In the genomic region with DNA sequence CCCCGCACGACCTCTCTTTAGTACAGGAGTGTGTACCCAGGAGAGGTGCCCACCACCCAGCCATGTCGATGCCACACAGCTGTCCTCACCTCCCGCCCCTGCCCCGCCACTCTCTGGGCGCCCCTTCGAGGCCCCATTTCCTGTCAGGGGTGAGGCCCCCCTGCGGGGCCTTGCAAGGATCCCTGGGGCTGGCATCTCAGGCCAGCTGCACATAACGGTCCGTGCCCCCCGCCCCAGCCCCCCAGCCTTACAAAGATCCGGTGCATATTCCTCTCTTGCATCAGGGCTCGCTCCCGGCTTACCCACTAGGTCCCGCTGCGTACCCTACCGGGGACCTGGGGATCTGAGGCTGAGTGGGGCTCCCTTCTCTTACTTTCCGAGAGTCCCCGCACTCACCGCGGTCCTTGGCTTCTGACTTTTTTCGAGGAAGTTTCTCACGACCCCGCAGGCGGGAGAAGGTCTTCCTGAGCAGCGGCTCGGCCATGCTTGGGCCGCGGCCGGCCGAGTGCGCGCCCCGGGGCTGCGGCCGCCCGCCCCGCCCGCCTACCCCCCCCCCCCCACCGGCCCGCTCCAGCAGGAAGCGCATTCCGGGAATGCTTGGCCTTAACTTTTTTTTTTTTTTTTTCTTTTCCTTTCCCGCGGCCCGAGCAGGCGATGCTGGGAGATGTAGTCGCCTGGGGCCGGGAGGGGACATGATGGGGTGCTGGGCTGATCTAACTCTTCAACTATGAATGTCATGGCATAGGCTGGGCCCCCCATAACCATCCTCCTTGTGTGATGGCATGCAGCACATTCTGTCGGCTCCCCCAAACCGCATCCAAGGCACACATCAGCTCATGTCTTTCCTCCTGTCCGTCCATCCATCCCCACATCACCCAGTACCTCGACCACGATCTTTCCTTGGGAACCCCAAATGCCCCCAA, we compare ENCODE assay signal across 8 mouse cellular contexts. TPM values are rescaled to one million over a fixed set of nuclear protein-coding genes. Genes with fewer than 3 reads are reported as not detected.
A peak's percentile ranks its signal among the peaks of the same experiment; 100 is the strongest.
DNase-seq lines count a peak whose midpoint lies in the region; ATAC-seq lines count a peak whose summit lies in the region.

A gene (minus strand): TSS at position 559 of the 923 bp plus-strand sequence.

- peak within 1 kb of the TSS; percentile 52 for H3K9ac ChIP-seq in liver, embryonic 13.5 days
- peak within 1 kb of the TSS; percentile 85 for H3K9ac ChIP-seq in neural tube, embryonic 11.5 days (ENCODE audit: low read length)

- H3K27me3 ChIP-seq in liver, embryonic 13.5 days: peaks cover 72% of the 10 kb centered on the region
- no peaks in the 10 kb centered on the region for H3K27me3 ChIP-seq in neural tube, embryonic 11.5 days (ENCODE audit: control insufficient read depth, insufficient read depth, low read length)

- intact Hi-C loops in gastrocnemius, postnatal 36 days (cut with DNase I): no loop called here

- H3K9me3 ChIP-seq in liver, embryonic 13.5 days (replicated peaks): no peaks in the 10 kb centered on the region
- H3K9me3 ChIP-seq in neural tube, embryonic 11.5 days (ENCODE audit: control insufficient read depth, low read length): no peaks in the 10 kb centered on the region

- H3K4me1 ChIP-seq in brown adipose tissue, adult 24 weeks (ENCODE audit: control insufficient read depth, insufficient read depth, insufficient read length, low read length): peaks cover 7% of the 10 kb centered on the region; the same call in 1 of the 2 replicates
- H3K4me1 ChIP-seq in liver, embryonic 13.5 days (replicated peaks): peaks cover 3% of the 10 kb centered on the region; the same call in 1 of the 2 replicates
- H3K4me1 ChIP-seq in neural tube, embryonic 11.5 days (ENCODE audit: control insufficient read depth, insufficient read depth, low read length): no peaks in the 10 kb centered on the region

- H3K27ac ChIP-seq in brown adipose tissue, adult 24 weeks (replicated peaks; ENCODE audit: low read depth, low read length): peak within 1 kb of the TSS; percentile 91
- H3K27ac ChIP-seq in liver, embryonic 13.5 days: peak within 1 kb of the TSS; percentile 37
- H3K27ac ChIP-seq in neural tube, embryonic 11.5 days (ENCODE audit: low read depth, low read length): peak within 1 kb of the TSS; percentile 72

- peak within 1 kb of the TSS; percentile 99 for H3K4me3 ChIP-seq in brown adipose tissue, adult 24 weeks (ENCODE audit: insufficient read depth, low read depth, low read length)
- H3K4me3 ChIP-seq in liver, embryonic 13.5 days (replicated peaks): peak within 1 kb of the TSS; percentile 52
- peak within 1 kb of the TSS; percentile 63 for H3K4me3 ChIP-seq in neural tube, embryonic 11.5 days (ENCODE audit: low read depth, low read length)

- ATAC-seq in liver, embryonic 13.5 days (ENCODE audit: low read depth): 0 out of 2 replicates have a peak, but pooled peaks have one; percentile 47
- ATAC-seq in neural tube, embryonic 11.5 days (ENCODE audit: insufficient read depth, low FRiP score, low TSS enrichment): peak; percentile 74

- DNase-seq in NIH3T3 (ENCODE audit: low read depth): peak; percentile 85
- peak; percentile 30 to 51 for DNase-seq in gastrocnemius, postnatal 36 days
- peak; percentile 37 for DNase-seq in induced T-regulatory cell, adult 2 months (ENCODE audit: low read depth)
- no peak for DNase-seq in liver, embryonic 13.5 days
- DNase-seq in neural tube, embryonic 11.5 days (ENCODE audit: low spot score): peak; percentile 55
- peak; percentile 45 for DNase-seq in urinary bladder, postnatal 25 days (ENCODE audit: low spot score)
- no peak for DNase-seq in right cerebral cortex, adult 18-20 months

- WGBS in liver, embryonic 13.5 days (ENCODE audit: insufficient replicate concordance): 5% methylated on average over 44 of the region's 54 CpGs
- WGBS in neural tube, embryonic 11.5 days: 6% methylated on average over 38 of the region's 54 CpGs

- peak within 1 kb of the TSS; percentile 57 for H3K4me2 ChIP-seq in liver, embryonic 13.5 days
- H3K4me2 ChIP-seq in neural tube, embryonic 11.5 days (ENCODE audit: low read depth): peak within 1 kb of the TSS; percentile 82

- H3K36me3 ChIP-seq in liver, embryonic 13.5 days: peaks cover 9% of the 10 kb centered on the region
- peaks cover 2% of the 10 kb centered on the region for H3K36me3 ChIP-seq in neural tube, embryonic 11.5 days (ENCODE audit: control insufficient read depth, insufficient read depth, low read length)

RNA-seq across cellular contexts. Expression of the gene that starts here (rescaled TPM):
- polyA plus RNA-seq in brown adipose tissue, adult 24 weeks (2012; ENCODE audit: insufficient read depth, insufficient read length, missing spikeins): 16.9 and 18.4 TPM in 2 replicates
- 1 to 10 TPM; 3.4 to 3.5 TPM for total RNA-seq in gastrocnemius, postnatal 36 days (2021)
- 1.8 TPM in 2 replicates for polyA plus RNA-seq in liver, embryonic 13.5 days (2015; fragmentation: Nextera tagmentation; extraction: Ambion mirVana)
- 13.9 and 14.0 TPM in 2 replicates for polyA plus RNA-seq in neural tube, embryonic 11.5 days (2014; fragmentation: Nextera tagmentation; extraction: Ambion mirVana)

Comparison
In these comparisons a context has a peak if more than half of its experiments do, and no peak if none do; other contexts are left out.
1. DNase-seq: peak in NIH3T3 (single experiment), gastrocnemius, postnatal 36 days (2 of 2), induced T-regulatory cell, adult 2 months (single experiment), neural tube, embryonic 11.5 days (single experiment) and urinary bladder, postnatal 25 days (single experiment); none in liver, embryonic 13.5 days (single experiment) and right cerebral cortex, adult 18-20 months (single experiment).
2. H3K27ac ChIP-seq: peak in every context shown above with its lines; median percentile 91 in brown adipose tissue, adult 24 weeks; 72 in neural tube, embryonic 11.5 days; 37 in liver, embryonic 13.5 days.
3. Peak in every context shown above with its lines, with median percentiles within 50 percentile points of each other: H3K4me3 ChIP-seq.